Mouse (Mus musculus): ENCODE measurements around the gene Aatk. TPM values are rescaled to one million over a fixed set of nuclear protein-coding genes. Genes with fewer than 3 reads are reported as not detected.

Gene Aatk
- total and polyA plus RNA-seq, 2 experiments from 2014 or later, result 0.71 to 22.1 TPM

- ATAC-seq (ENCODE audit: insufficient read depth, low read depth), result no peak
- Histone ChIP-seq H3K4me3 (ENCODE audit: low read depth, low read length) (peak overlapping the region; percentile 45), H3K9me3 (replicated peaks; ENCODE audit: control insufficient read depth, low read length) (no peaks in the 10 kb centered on the region), H3K9ac (replicated peaks; ENCODE audit: low read depth, low read length) (0 out of 2 replicates have a peak overlapping the region, but pooled peaks have one; percentile 34), H3K27me3 (ENCODE audit: control insufficient read depth, insufficient read depth, low read length) (peaks cover 42% of the 10 kb centered on the region), H3K36me3 (replicated peaks; ENCODE audit: control insufficient read depth, insufficient read depth, low read length) (no peaks in the 10 kb centered on the region), H3K4me1 (ENCODE audit: control insufficient read depth, insufficient read depth) (peaks cover 4% of the 10 kb centered on the region), H3K4me2 (ENCODE audit: low read depth, low read length) (peak overlapping the region; percentile 73), H3K27ac (ENCODE audit: low read depth) (no peak overlapping the region)
- no peak for TF ChIP-seq EP300 (IDR thresholded peaks at IDR 0.05; ENCODE audit: low read depth)
- TF ChIP-seq CTCF (IDR thresholded peaks at IDR 0.05; ENCODE audit: low read depth), result no peak
- 57% methylated on average over 11 of the region's 11 CpGs for WGBS
- DNase-seq (ENCODE audit: low spot score), result no peak
Observed at GRCm38 (mm10) chr11:120045839-120046552, 971 bp downstream of the Aatk start.

- no peak for ATAC-seq (ENCODE audit: insufficient read depth, low read depth)
- no peak overlapping the region for H3K27ac ChIP-seq (ENCODE audit: low read depth)
- peaks cover 8% of the 10 kb centered on the region for H3K4me1 ChIP-seq (ENCODE audit: control insufficient read depth, insufficient read depth)
- TF ChIP-seq EP300 (IDR thresholded peaks at IDR 0.05; ENCODE audit: low read depth) (no peak), CTCF (IDR thresholded peaks at IDR 0.05; ENCODE audit: low read depth) (no peak)
- no peak overlapping the region for H3K9ac ChIP-seq (replicated peaks; ENCODE audit: low read depth, low read length)
- H3K9me3 ChIP-seq (replicated peaks; ENCODE audit: control insufficient read depth, low read length), result no peaks in the 10 kb centered on the region
- H3K4me3 ChIP-seq (ENCODE audit: low read depth, low read length), result no peak overlapping the region
- 64% methylated on average over 4 of the region's 4 CpGs for WGBS
- H3K27me3 ChIP-seq (ENCODE audit: control insufficient read depth, insufficient read depth, low read length), result peaks cover 42% of the 10 kb centered on the region
- no peak for DNase-seq (ENCODE audit: low spot score)
- no peak overlapping the region for H3K4me2 ChIP-seq (ENCODE audit: low read depth, low read length)
- H3K36me3 ChIP-seq (replicated peaks; ENCODE audit: control insufficient read depth, insufficient read depth, low read length), result no peaks in the 10 kb centered on the region
Observed at GRCm38 (mm10) chr11:120045341-120045740, 1.6 kb downstream of the Aatk start.

- H3K4me1 ChIP-seq (ENCODE audit: control insufficient read depth, insufficient read depth), result peaks cover 24% of the 10 kb centered on the region
Observed at GRCm38 (mm10) chr11:120042141-120042838, 4.7 kb downstream of the Aatk start.

GRCm38 (mm10) chr11:120041191-120042123 is 5.5 kb downstream of the Aatk start:
- no peak overlapping the region for H3K4me3 ChIP-seq (ENCODE audit: low read depth, low read length)
- peaks cover 24% of the 10 kb centered on the region for H3K4me1 ChIP-seq (ENCODE audit: control insufficient read depth, insufficient read depth)
- DNase-seq (ENCODE audit: low spot score), result peak; percentile 50
- H3K27me3 ChIP-seq (ENCODE audit: control insufficient read depth, insufficient read depth, low read length), result peaks cover 14% of the 10 kb centered on the region
- WGBS, result 56% methylated on average over 13 of the region's 13 CpGs
- no peaks in the 10 kb centered on the region for H3K36me3 ChIP-seq (replicated peaks; ENCODE audit: control insufficient read depth, insufficient read depth, low read length)
- H3K27ac ChIP-seq (ENCODE audit: low read depth), result peak overlapping the region; percentile 76
- H3K9me3 ChIP-seq (replicated peaks; ENCODE audit: control insufficient read depth, low read length), result no peaks in the 10 kb centered on the region
- H3K4me2 ChIP-seq (ENCODE audit: low read depth, low read length), result peak overlapping the region; percentile 8
- no peak overlapping the region for H3K9ac ChIP-seq (replicated peaks; ENCODE audit: low read depth, low read length)
- TF ChIP-seq CTCF (IDR thresholded peaks at IDR 0.05; ENCODE audit: low read depth), result no peak
- TF ChIP-seq EP300 (IDR thresholded peaks at IDR 0.05; ENCODE audit: low read depth), result peak; percentile 82
- peak; percentile 67 for ATAC-seq (ENCODE audit: insufficient read depth, low read depth)

More at GRCm38 (mm10) chr11:120042141-120042838, 4.7 kb downstream of the Aatk start:
- no peak overlapping the region for H3K4me3 ChIP-seq (ENCODE audit: low read depth, low read length)
- peaks cover 23% of the 10 kb centered on the region for H3K27me3 ChIP-seq (ENCODE audit: control insufficient read depth, insufficient read depth, low read length)
- H3K27ac ChIP-seq (ENCODE audit: low read depth), result peak overlapping the region; percentile 76
- no peaks in the 10 kb centered on the region for H3K9me3 ChIP-seq (replicated peaks; ENCODE audit: control insufficient read depth, low read length)
- 55% methylated on average over 7 of the region's 7 CpGs for WGBS
- H3K4me2 ChIP-seq (ENCODE audit: low read depth, low read length), result no peak overlapping the region
- ATAC-seq (ENCODE audit: insufficient read depth, low read depth) (no peak), DNase-seq (ENCODE audit: low spot score) (peak; percentile 16)
- TF ChIP-seq CTCF (IDR thresholded peaks at IDR 0.05; ENCODE audit: low read depth) (no peak), EP300 (IDR thresholded peaks at IDR 0.05; ENCODE audit: low read depth) (no peak)
- no peaks in the 10 kb centered on the region for H3K36me3 ChIP-seq (replicated peaks; ENCODE audit: control insufficient read depth, insufficient read depth, low read length)
- no peak overlapping the region for H3K9ac ChIP-seq (replicated peaks; ENCODE audit: low read depth, low read length)

GRCm38 (mm10) chr11:120040440-120040839 is 6.5 kb downstream of the Aatk start:
- Histone ChIP-seq H3K27ac (ENCODE audit: low read depth) (peak overlapping the region; percentile 88), H3K4me2 (ENCODE audit: low read depth, low read length) (no peak overlapping the region)
- peak; percentile 45 for DNase-seq (ENCODE audit: low spot score)

More at GRCm38 (mm10) chr11:120040440-120040839, 6.5 kb downstream of the Aatk start:
- Histone ChIP-seq H3K27me3 (ENCODE audit: control insufficient read depth, insufficient read depth, low read length) (0 out of 2 replicates have a peak, but pooled peaks cover 4% of the 10 kb centered on the region), H3K36me3 (replicated peaks; ENCODE audit: control insufficient read depth, insufficient read depth, low read length) (no peaks in the 10 kb centered on the region), H3K4me3 (ENCODE audit: low read depth, low read length) (no peak overlapping the region), H3K4me1 (ENCODE audit: control insufficient read depth, insufficient read depth) (peaks cover 24% of the 10 kb centered on the region), H3K9me3 (replicated peaks; ENCODE audit: control insufficient read depth, low read length) (no peaks in the 10 kb centered on the region), H3K9ac (replicated peaks; ENCODE audit: low read depth, low read length) (no peak overlapping the region)
- WGBS, result 53% methylated on average over 8 of the region's 8 CpGs
- no peak for TF ChIP-seq EP300 (IDR thresholded peaks at IDR 0.05; ENCODE audit: low read depth)
- TF ChIP-seq CTCF (IDR thresholded peaks at IDR 0.05; ENCODE audit: low read depth), result 0 out of 2 replicates have a peak, but pooled peaks have one; percentile 6
- ATAC-seq (ENCODE audit: insufficient read depth, low read depth), result no peak

Measured in heart, postnatal 0 days (tissue).